Mouse (Mus musculus) hindbrain, embryonic 10.5 days (tissue): ENCODE results near the gene Krtap10-10. TPM values are rescaled to one million over a fixed set of nuclear protein-coding genes. Genes with fewer than 3 reads are reported as not detected.
"Not testable (repeated sequence)": the region's sequence is repeated elsewhere in the genome, so short reads cannot be mapped to it uniquely, and the experiment has no call there.

Experiments used
- DNase-seq: peaks from one replicate; pipeline ENCODE4 v3.0.0-alpha.2; 2017; ENCODE audit warnings: low spot score
- H3K27ac ChIP-seq: fragments of 300-500 bp; sonication (generic); 2 replicates; pipeline ENCODE4 v1.5.1; 2016; ENCODE audit warnings: mild to moderate bottlenecking, moderate library complexity
- H3K27me3 ChIP-seq: fragments of 300-500 bp; sonication (generic); 2 replicates; pipeline ENCODE4 v1.6.1; 2016; ENCODE audit warnings: mild to moderate bottlenecking; ENCODE audit not compliant: poor library complexity, insufficient read depth, severe bottlenecking
- H3K36me3 ChIP-seq: fragments of 300-500 bp; sonication (generic); 2 replicates; pipeline ENCODE4 v1.6.1; 2016; ENCODE audit warnings: mild to moderate bottlenecking, moderate library complexity
- H3K4me1 ChIP-seq: fragments of 300-500 bp; sonication (generic); replicated peaks from 2 replicates; pipeline ENCODE4 v1.6.1; 2016; ENCODE audit warnings: mild to moderate bottlenecking
- H3K4me3 ChIP-seq: fragments of 300-500 bp; sonication (generic); 2 replicates; pipeline ENCODE4 v1.5.1; 2016; ENCODE audit warnings: mild to moderate bottlenecking, moderate library complexity
- H3K9me3 ChIP-seq: fragments of 300-500 bp; sonication (generic); 2 replicates; pipeline ENCODE4 v1.6.1; 2016; ENCODE audit warnings: mild to moderate bottlenecking, moderate library complexity
- WGBS: fragments of 180-500 bp; shearing (Covaris S2); methylation state at CpG from one replicate; pipeline ENCODE4 v1.1.7; 2016; 5-methylcytosine and 5-hydroxymethylcytosine counted together
- polyA plus RNA-seq: library from polyadenylated mRNA; unstranded; fragments of >200 nt; fragmentation: Nextera tagmentation; extraction: Ambion mirVana; gene quantifications from 2 replicates; pipeline ENCODE4 v1.2.1, GENCODE M21; 2016

The Krtap10-10 gene
- not detected in 2 replicates for polyA plus RNA-seq

GRCm38 (mm10) chr10:77835647-77836046, at the start of gene Krtap10-10:
Gene Krtap10-10, plus strand, starts transcription at chr10:77835947.
- Histone ChIP-seq H3K9me3 (no peaks in the 10 kb centered on the region), H3K4me1 (peaks cover 6% of the 10 kb centered on the region; the same call in 1 of the 2 replicates), H3K36me3 (no peaks in the 10 kb centered on the region), H3K27me3 (no peaks in the 10 kb centered on the region), H3K27ac (no peak within 1 kb of the TSS), H3K4me3 (no peak within 1 kb of the TSS)
- 73% methylated on average over 9 of the region's 9 CpGs for WGBS
- DNase-seq, result no peak

GRCm38 (mm10) chr10:77787876-77788275, 47.9 kb upstream of the Krtap10-10 start, which contains the start of gene Gm7137:
Gene Gm7137, minus strand, starts transcription at chr10:77788200.
- H3K36me3 ChIP-seq, H3K27ac ChIP-seq, H3K27me3 ChIP-seq, DNase-seq, H3K9me3 ChIP-seq, H3K4me3 ChIP-seq, H3K4me1 ChIP-seq: not testable (repeated sequence)
- WGBS, result 56% methylated on average over 1 of the region's 1 CpGs

GRCm38 (mm10) chr10:77788621-77789020, 47.1 kb upstream of the Krtap10-10 start:
- Histone ChIP-seq H3K9me3 (no peaks in the 10 kb centered on the region), H3K4me1 (0 out of 2 replicates have a peak, but pooled peaks cover 5% of the 10 kb centered on the region), H3K4me3 (no peak overlapping the region), H3K36me3 (no peaks in the 10 kb centered on the region), H3K27me3 (no peaks in the 10 kb centered on the region), H3K27ac (no peak overlapping the region)
- 78% methylated on average over 2 of the region's 2 CpGs for whole genome bisulfite sequencing
- DNase-seq, result no peak

GRCm38 (mm10) chr10:77794976-77795375, 40.8 kb upstream of the Krtap10-10 start, which contains the start of gene Gm9639:
Gene Gm9639, minus strand, starts transcription at chr10:77795076.
- 46% methylated on average over 2 of the region's 2 CpGs for WGBS
- H3K27me3 ChIP-seq, result no peaks in the 10 kb centered on the region
- no peaks in the 10 kb centered on the region for H3K36me3 ChIP-seq
- H3K27ac ChIP-seq, result peak within 1 kb of the TSS; percentile 69; the same call in 1 of the 2 replicates
- peaks cover 37% of the 10 kb centered on the region for H3K4me1 ChIP-seq
- H3K4me3 ChIP-seq, result no peak within 1 kb of the TSS
- no peaks in the 10 kb centered on the region for H3K9me3 ChIP-seq
- no peak for DNase-seq

- DNase-seq, result no peak
- Histone ChIP-seq H3K27ac (peak overlapping the region; percentile 74), H3K27me3 (no peaks in the 10 kb centered on the region)
These were observed 38.1 kb upstream of the Krtap10-10 start for GRCm38 (mm10) chr10:77797677-77798076.

GRCm38 (mm10) chr10:77798164-77798920, 37.4 kb upstream of the Krtap10-10 start:
- WGBS, result 39% methylated on average over 3 of the region's 3 CpGs
- not testable (repeated sequence) for H3K4me3 ChIP-seq, H3K27me3 ChIP-seq, DNase-seq, H3K36me3 ChIP-seq, H3K9me3 ChIP-seq
- peaks cover 35% of the 10 kb centered on the region for H3K4me1 ChIP-seq
- peak overlapping the region; percentile 74 for H3K27ac ChIP-seq

More at GRCm38 (mm10) chr10:77797677-77798076, 38.1 kb upstream of the Krtap10-10 start:
- Histone ChIP-seq H3K36me3 (no peaks in the 10 kb centered on the region), H3K4me3 (no peak overlapping the region), H3K9me3 (no peaks in the 10 kb centered on the region), H3K4me1 (peaks cover 37% of the 10 kb centered on the region)
- 15% methylated on average over 3 of the region's 3 CpGs for WGBS

GRCm38 (mm10) chr10:77798921-77799508, 36.7 kb upstream of the Krtap10-10 start, which contains the start of gene Gm19668:
Gene Gm19668, minus strand, starts transcription at chr10:77799133.
- peak within 1 kb of the TSS; percentile 74 for H3K27ac ChIP-seq
- H3K4me1 ChIP-seq, result peaks cover 29% of the 10 kb centered on the region
- no peaks in the 10 kb centered on the region for H3K36me3 ChIP-seq
- DNase-seq, result no peak
- WGBS, result 54% methylated on average over 8 of the region's 8 CpGs
- H3K4me3 ChIP-seq, result no peak within 1 kb of the TSS
- H3K9me3 ChIP-seq, result no peaks in the 10 kb centered on the region
- H3K27me3 ChIP-seq, result no peaks in the 10 kb centered on the region

GRCm38 (mm10) chr10:77804095-77804494, 31.7 kb upstream of the Krtap10-10 start:
- no peaks in the 10 kb centered on the region for H3K27me3 ChIP-seq
- H3K9me3 ChIP-seq, result peaks cover 6% of the 10 kb centered on the region; the same call in 1 of the 2 replicates
- no peak for DNase-seq
- H3K36me3 ChIP-seq, result no peaks in the 10 kb centered on the region
- H3K4me3 ChIP-seq, result no peak overlapping the region
- 82% methylated on average over 3 of the region's 3 CpGs for WGBS
- H3K4me1 ChIP-seq, result peaks cover 3% of the 10 kb centered on the region
- no peak overlapping the region for H3K27ac ChIP-seq

- H3K4me1 ChIP-seq, result peaks cover 7% of the 10 kb centered on the region; the same call in 1 of the 2 replicates
- H3K27ac ChIP-seq, result no peak within 1 kb of the TSS
- DNase-seq, result no peak
- no peaks in the 10 kb centered on the region for H3K27me3 ChIP-seq
- peaks cover 9% of the 10 kb centered on the region for H3K9me3 ChIP-seq
- no peak within 1 kb of the TSS for H3K4me3 ChIP-seq
- 72% methylated on average over 5 of the region's 5 CpGs for WGBS
- no peaks in the 10 kb centered on the region for H3K36me3 ChIP-seq
These were observed 24.0 kb upstream of the Krtap10-10 start, which contains the start of gene Gm9507 for GRCm38 (mm10) chr10:77811743-77812142. Gene Gm9507, minus strand, starts transcription at chr10:77811843.

- Histone ChIP-seq H3K27me3 (no peaks in the 10 kb centered on the region), H3K9me3 (peaks cover 3% of the 10 kb centered on the region; the same call in 1 of the 2 replicates), H3K4me1 (peaks cover 7% of the 10 kb centered on the region; the same call in 1 of the 2 replicates), H3K4me3 (no peak within 1 kb of the TSS), H3K27ac (0 out of 2 replicates have a peak within 1 kb of the TSS, but pooled peaks have one; percentile 35), H3K36me3 (no peaks in the 10 kb centered on the region)
- 57% methylated on average over 4 of the region's 4 CpGs for WGBS
- DNase-seq, result no peak
These were observed 21.4 kb upstream of the Krtap10-10 start, which contains the start of gene Gm2696 for GRCm38 (mm10) chr10:77814382-77814781. Gene Gm2696, plus strand, starts transcription at chr10:77814682.

- WGBS, result 31% methylated on average over 5 of the region's 5 CpGs
- 0 out of 2 replicates have a peak overlapping the region, but pooled peaks have one; percentile 35 for H3K27ac ChIP-seq
These were observed 20.2 kb upstream of the Krtap10-10 start for GRCm38 (mm10) chr10:77815514-77815913.

GRCm38 (mm10) chr10:77818523-77818922, 17.2 kb upstream of the Krtap10-10 start:
- Histone ChIP-seq H3K9me3 (no peaks in the 10 kb centered on the region), H3K27me3 (no peaks in the 10 kb centered on the region), H3K27ac (no peak overlapping the region), H3K36me3 (no peaks in the 10 kb centered on the region), H3K4me1 (peaks cover 7% of the 10 kb centered on the region; the same call in 1 of the 2 replicates), H3K4me3 (no peak overlapping the region)
- no peak for DNase-seq
- 93% methylated on average over 4 of the region's 4 CpGs for WGBS

More at GRCm38 (mm10) chr10:77815514-77815913, 20.2 kb upstream of the Krtap10-10 start:
- H3K9me3 ChIP-seq, result no peaks in the 10 kb centered on the region
- H3K27me3 ChIP-seq, result no peaks in the 10 kb centered on the region
- H3K4me3 ChIP-seq, result no peak overlapping the region
- H3K4me1 ChIP-seq, result peaks cover 7% of the 10 kb centered on the region; the same call in 1 of the 2 replicates
- no peaks in the 10 kb centered on the region for H3K36me3 ChIP-seq
- DNase-seq, result peak; percentile 33
